Mouse (Mus musculus) liver, postnatal 0 days (tissue): ENCODE results near the gene Efhd1. TPM values are rescaled to one million over a fixed set of nuclear protein-coding genes. Genes with fewer than 3 reads are reported as not detected.

Source experiments
- ATAC-seq: fragments of 200-750 bp; cut with Nextera tagmentation; 2 replicates; pipeline ENCODE4 v1.8.0; 2017; ENCODE audit warnings: mild to moderate bottlenecking, moderate library complexity
- DNase-seq: peaks from one replicate; pipeline ENCODE4 v3.0.0-alpha.2; 2016
- H3K27ac ChIP-seq: fragments of 300-500 bp; sonication (generic); 2 replicates; pipeline ENCODE4 v1.5.1; 2014; ENCODE audit warnings: antibody characterized with exemption, moderate library complexity, mild to moderate bottlenecking, low read depth
- H3K27me3 ChIP-seq: fragments of 300-500 bp; sonication (generic); 2 replicates; pipeline ENCODE4 v1.6.1; 2014; ENCODE audit warnings: low read length, control low read depth, mixed read lengths; ENCODE audit not compliant: insufficient read depth
- H3K36me3 ChIP-seq: fragments of 300-500 bp; sonication (generic); replicated peaks from 2 replicates; pipeline ENCODE4 v1.6.1; 2014; ENCODE audit warnings: mild to moderate bottlenecking, control low read depth, low read length, moderate library complexity, mixed read lengths; ENCODE audit not compliant: insufficient read depth
- H3K4me1 ChIP-seq: fragments of 300-500 bp; sonication (generic); 2 replicates; pipeline ENCODE4 v1.6.1; 2014; ENCODE audit warnings: antibody characterized with exemption, mild to moderate bottlenecking, control low read depth; ENCODE audit not compliant: insufficient read depth
- H3K4me2 ChIP-seq: fragments of 300-500 bp; sonication (generic); 2 replicates; pipeline ENCODE4 v1.6.1; 2014; ENCODE audit warnings: low read depth, mild to moderate bottlenecking, low read length, moderate library complexity, mixed read lengths
- H3K4me3 ChIP-seq: fragments of 300-500 bp; sonication (generic); 2 replicates; pipeline ENCODE4 v1.5.1; 2014; ENCODE audit warnings: low read depth, low read length
- H3K9ac ChIP-seq: fragments of 300-500 bp; sonication (generic); replicated peaks from 2 replicates; pipeline ENCODE4 v1.6.1; 2014; ENCODE audit warnings: mild to moderate bottlenecking, moderate library complexity
- H3K9me3 ChIP-seq: fragments of 300-500 bp; sonication (generic); 2 replicates; pipeline ENCODE4 v1.6.1; 2016; ENCODE audit warnings: mild to moderate bottlenecking, control low read depth, low read length, mixed read lengths
- CTCF ChIP-seq: sonication (generic); IDR thresholded peaks from 2 replicates; pipeline ENCODE4 v1.5.1; 2016; ENCODE audit warnings: antibody characterized with exemption, low read depth
- EP300 ChIP-seq: IDR thresholded peaks from 2 replicates; pipeline ENCODE4 v1.6.1; 2016; ENCODE audit warnings: antibody characterized with exemption, low read depth, mild to moderate bottlenecking
- WGBS: fragments of 180-500 bp; shearing (Covaris S2); extraction: QIAGEN DNeasy Blood & Tissue Kit; methylation state at CpG from one replicate; pipeline ENCODE4 v1.1.7; 2014; ENCODE audit not compliant: insufficient replicate concordance; 5-methylcytosine and 5-hydroxymethylcytosine counted together
- polyA plus RNA-seq: library from polyadenylated mRNA; unstranded; fragments of >200 nt; fragmentation: Nextera tagmentation; extraction: Ambion mirVana; gene quantifications from 2 replicates; pipeline ENCODE4 v1.2.1, GENCODE M21; 2015

Efhd1 gene
- polyA plus RNA-seq, 1 experiment from 2014 or later = 0.26 TPM

- peak overlapping the region; percentile 67 for H3K27ac ChIP-seq
- TF ChIP-seq CTCF (no peak), EP300 (no peak)
Measured at GRCm38 (mm10) chr1:87294951-87295350, 30.8 kb downstream of the Efhd1 start.

DNA sequence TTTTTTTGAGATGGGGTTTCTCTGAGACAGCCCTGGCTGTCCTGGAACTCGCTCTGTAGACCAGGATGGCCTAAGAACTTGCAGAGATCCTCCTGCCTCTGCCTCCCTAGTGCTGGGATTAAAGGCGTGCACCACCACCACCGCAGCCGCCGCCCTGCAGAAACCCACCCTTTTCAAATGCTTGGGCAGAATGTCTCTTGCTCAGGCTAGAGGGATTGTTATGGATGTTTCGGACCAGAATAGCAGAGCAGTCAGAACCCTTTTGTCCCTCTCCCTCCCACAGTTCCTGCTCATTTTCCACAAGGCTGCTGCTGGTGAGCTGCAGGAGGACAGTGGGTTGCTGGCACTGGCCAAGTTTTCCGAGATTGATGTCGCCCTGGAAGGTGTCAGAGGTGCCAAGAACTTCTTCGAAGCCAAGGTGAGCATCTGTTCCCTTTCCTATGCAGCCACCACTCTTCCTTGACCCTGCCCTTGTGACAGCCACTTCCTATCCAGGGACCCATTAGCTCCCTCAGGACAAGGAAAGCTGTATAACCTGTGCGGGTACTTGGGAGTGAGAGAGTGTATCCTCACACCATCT is 33.3 kb downstream of the Efhd1 start:
- Histone ChIP-seq H3K9ac (no peak overlapping the region), H3K27ac (no peak overlapping the region), H3K4me3 (no peak overlapping the region), H3K4me1 (no peaks in the 10 kb centered on the region), H3K36me3 (no peaks in the 10 kb centered on the region), H3K9me3 (no peaks in the 10 kb centered on the region), H3K27me3 (no peaks in the 10 kb centered on the region), H3K4me2 (no peak overlapping the region)
- DNase-seq = no peak
- ATAC-seq = no peak
- TF ChIP-seq CTCF (no peak), EP300 (no peak)
- 79% methylated on average over 10 of the region's 10 CpGs for WGBS

More at GRCm38 (mm10) chr1:87294951-87295350, 30.8 kb downstream of the Efhd1 start:
- no peaks in the 10 kb centered on the region for H3K36me3 ChIP-seq
- 58% methylated on average over 4 of the region's 4 CpGs for WGBS
- H3K9me3 ChIP-seq = no peaks in the 10 kb centered on the region
- DNase-seq (no peak), ATAC-seq (no peak)
- no peaks in the 10 kb centered on the region for H3K27me3 ChIP-seq
- no peak overlapping the region for H3K4me2 ChIP-seq
- H3K9ac ChIP-seq = no peak overlapping the region
- H3K4me1 ChIP-seq = no peaks in the 10 kb centered on the region
- H3K4me3 ChIP-seq = no peak overlapping the region

DNA sequence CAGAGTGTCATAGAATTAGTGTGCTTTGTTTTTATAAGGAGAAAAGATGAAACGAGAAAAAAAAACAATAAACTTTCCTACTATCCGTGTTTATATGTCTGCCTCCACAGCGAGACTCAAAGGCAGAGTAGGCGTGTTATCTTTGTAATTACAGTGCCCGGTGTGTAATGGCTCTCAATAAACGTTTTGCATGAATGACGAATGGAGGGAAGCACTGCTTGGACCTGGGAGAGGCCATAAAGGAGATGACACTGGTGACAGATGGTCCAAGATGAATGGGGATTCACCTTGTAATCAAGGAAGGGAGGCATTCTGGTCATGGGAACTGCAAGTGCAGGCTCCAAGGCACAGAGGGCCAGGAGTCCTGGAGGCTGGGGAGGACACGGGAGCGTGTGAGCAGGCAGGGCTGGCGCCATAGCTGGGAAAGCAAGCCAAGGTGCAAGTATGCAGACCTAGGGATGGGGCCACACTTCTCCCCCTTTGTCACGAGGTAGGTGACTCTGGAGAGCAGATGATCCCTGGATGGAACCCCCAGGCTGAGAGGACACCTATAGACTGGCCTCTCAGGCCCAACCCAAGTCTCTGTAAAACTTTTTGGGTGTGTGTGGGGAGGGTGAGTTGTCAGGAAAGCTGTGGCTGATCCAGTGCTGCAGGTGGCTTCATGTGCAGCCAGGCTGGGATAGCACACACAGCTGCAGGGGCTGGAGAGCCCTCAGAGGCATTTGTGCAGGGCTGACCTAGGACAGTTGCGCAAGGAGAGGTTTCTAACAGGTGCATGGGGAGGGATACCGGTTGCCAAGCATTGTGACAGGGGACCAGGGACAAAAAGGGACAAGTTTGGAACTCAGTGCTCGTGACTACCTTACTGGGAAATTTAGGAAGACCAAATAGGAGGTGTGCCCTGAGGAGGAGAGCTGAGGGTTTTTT is 36.5 kb downstream of the Efhd1 start:
- Histone ChIP-seq H3K4me2 (no peak overlapping the region), H3K4me1 (no peaks in the 10 kb centered on the region), H3K9me3 (no peaks in the 10 kb centered on the region), H3K36me3 (no peaks in the 10 kb centered on the region), H3K4me3 (no peak overlapping the region), H3K9ac (no peak overlapping the region), H3K27ac (no peak overlapping the region), H3K27me3 (no peaks in the 10 kb centered on the region)
- TF ChIP-seq EP300 = no peak
- TF ChIP-seq CTCF = no peak
- 61% methylated on average over 14 of the region's 14 CpGs for WGBS
- ATAC-seq (no peak), DNase-seq (no peak)

GRCm38 (mm10) chr1:87301971-87302370 is 37.8 kb downstream of the Efhd1 start:
- H3K9me3 ChIP-seq = no peaks in the 10 kb centered on the region
- H3K4me3 ChIP-seq = no peak overlapping the region
- no peaks in the 10 kb centered on the region for H3K27me3 ChIP-seq
- TF ChIP-seq EP300 (no peak), CTCF (no peak)
- no peak overlapping the region for H3K9ac ChIP-seq
- no peak overlapping the region for H3K4me2 ChIP-seq
- DNase-seq (no peak), ATAC-seq (no peak)
- WGBS = 97% methylated on average over 2 of the region's 2 CpGs
- H3K4me1 ChIP-seq = no peaks in the 10 kb centered on the region
- no peak overlapping the region for H3K27ac ChIP-seq
- no peaks in the 10 kb centered on the region for H3K36me3 ChIP-seq

GRCm38 (mm10) chr1:87308952-87309351 is 44.8 kb downstream of the Efhd1 start:
- no peaks in the 10 kb centered on the region for H3K36me3 ChIP-seq
- TF ChIP-seq CTCF (no peak), EP300 (no peak)
- H3K27me3 ChIP-seq = no peaks in the 10 kb centered on the region
- ATAC-seq (no peak), DNase-seq (no peak)
- no peak overlapping the region for H3K27ac ChIP-seq
- H3K9me3 ChIP-seq = no peaks in the 10 kb centered on the region
- WGBS = 78% methylated on average over 3 of the region's 3 CpGs
- no peaks in the 10 kb centered on the region for H3K4me1 ChIP-seq
- no peak overlapping the region for H3K4me3 ChIP-seq
- no peak overlapping the region for H3K9ac ChIP-seq
- no peak overlapping the region for H3K4me2 ChIP-seq

DNA sequence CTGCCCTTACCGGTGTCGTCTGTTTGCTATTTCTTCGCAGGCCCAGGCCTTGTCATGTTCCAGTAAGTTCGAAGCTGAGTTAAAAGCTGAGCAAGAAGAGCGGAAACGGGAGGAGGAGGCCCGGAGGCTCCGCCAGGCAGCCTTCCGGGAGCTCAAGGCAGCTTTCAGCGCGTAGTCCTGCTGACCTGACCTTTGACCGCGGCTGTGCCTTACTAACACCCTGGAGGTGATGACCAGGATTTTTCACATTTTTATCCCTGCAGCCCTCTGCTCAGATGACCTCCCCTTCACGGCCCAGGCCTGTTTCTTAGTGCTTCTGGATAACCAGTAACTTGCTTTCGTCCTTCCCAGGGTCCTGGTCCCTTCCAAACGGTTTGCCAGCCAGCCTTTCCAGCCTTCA is 45.5 kb downstream of the Efhd1 start:
- Histone ChIP-seq H3K9ac (no peak overlapping the region), H3K27ac (no peak overlapping the region), H3K36me3 (no peaks in the 10 kb centered on the region), H3K4me3 (no peak overlapping the region), H3K27me3 (no peaks in the 10 kb centered on the region), H3K9me3 (no peaks in the 10 kb centered on the region), H3K4me2 (no peak overlapping the region), H3K4me1 (no peaks in the 10 kb centered on the region)
- ATAC-seq (no peak), DNase-seq (no peak)
- WGBS = 74% methylated on average over 16 of the region's 16 CpGs
- no peak for TF ChIP-seq EP300
- TF ChIP-seq CTCF = no peak
